Mouse (Mus musculus): ENCODE measurements around the gene Ehd2. TPM values are rescaled to one million over a fixed set of nuclear protein-coding genes. Genes with fewer than 3 reads are reported as not detected.
"Not testable (repeated sequence)": the region's sequence is repeated elsewhere in the genome, so short reads cannot be mapped to it uniquely, and the experiment has no call there.

Gene Ehd2
- polyA plus RNA-seq, 1 experiment from 2014 or later: 48.1 TPM

GRCm38 (mm10) chr7:15921796-15922195, 45.6 kb downstream of the Ehd2 start:
- H3K4me1 ChIP-seq (ENCODE audit: control insufficient read depth, insufficient read depth, low read length): peaks cover 16% of the 10 kb centered on the region
- H3K9me3 ChIP-seq (ENCODE audit: control insufficient read depth, low read length): no peaks in the 10 kb centered on the region
- ATAC-seq: peak; percentile 51
- H3K4me2 ChIP-seq (ENCODE audit: low read depth, low read length): peak overlapping the region; percentile 82
- peak overlapping the region; percentile 81 for H3K9ac ChIP-seq (ENCODE audit: low read depth, low read length)
- peak overlapping the region; percentile 81 for H3K27ac ChIP-seq (ENCODE audit: low read length)
- WGBS: under 1% methylated on average over 10 of the region's 10 CpGs
- H3K27me3 ChIP-seq (replicated peaks; ENCODE audit: control insufficient read depth, insufficient read depth, low read length): no peaks in the 10 kb centered on the region
- H3K4me3 ChIP-seq (ENCODE audit: low read length): peak overlapping the region; percentile 81
- peaks cover 18% of the 10 kb centered on the region for H3K36me3 ChIP-seq (ENCODE audit: control insufficient read depth, insufficient read depth, low read length)

- Histone ChIP-seq H3K9me3 (ENCODE audit: control insufficient read depth, low read length) (no peaks in the 10 kb centered on the region), H3K36me3 (ENCODE audit: control insufficient read depth, insufficient read depth, low read length) (peaks cover 22% of the 10 kb centered on the region), H3K27me3 (replicated peaks; ENCODE audit: control insufficient read depth, insufficient read depth, low read length) (no peaks in the 10 kb centered on the region), H3K9ac (ENCODE audit: low read depth, low read length) (peak overlapping the region; percentile 81), H3K4me2 (ENCODE audit: low read depth, low read length) (peak overlapping the region; percentile 82), H3K4me1 (ENCODE audit: control insufficient read depth, insufficient read depth, low read length) (peaks cover 16% of the 10 kb centered on the region), H3K27ac (ENCODE audit: low read length) (no peak overlapping the region), H3K4me3 (ENCODE audit: low read length) (peak overlapping the region; percentile 81)
- no peak for ATAC-seq
- 83% methylated on average over 6 of the region's 6 CpGs for WGBS
These were observed 46.6 kb downstream of the Ehd2 start for GRCm38 (mm10) chr7:15920645-15921190.

GRCm38 (mm10) chr7:15919947-15920346, 47.4 kb downstream of the Ehd2 start:
- WGBS: 91% methylated on average over 9 of the region's 9 CpGs
- Histone ChIP-seq H3K4me2 (ENCODE audit: low read depth, low read length) (no peak overlapping the region), H3K4me3 (ENCODE audit: low read length) (no peak overlapping the region)

GRCm38 (mm10) chr7:15918371-15918770, 49.0 kb downstream of the Ehd2 start:
- Histone ChIP-seq H3K9me3 (ENCODE audit: control insufficient read depth, low read length) (no peaks in the 10 kb centered on the region), H3K36me3 (ENCODE audit: control insufficient read depth, insufficient read depth, low read length) (peaks cover 22% of the 10 kb centered on the region), H3K4me2 (ENCODE audit: low read depth, low read length) (no peak overlapping the region), H3K27ac (ENCODE audit: low read length) (no peak overlapping the region), H3K4me1 (ENCODE audit: control insufficient read depth, insufficient read depth, low read length) (peaks cover 16% of the 10 kb centered on the region), H3K9ac (ENCODE audit: low read depth, low read length) (no peak overlapping the region), H3K27me3 (replicated peaks; ENCODE audit: control insufficient read depth, insufficient read depth, low read length) (no peaks in the 10 kb centered on the region), H3K4me3 (ENCODE audit: low read length) (no peak overlapping the region)
- ATAC-seq: no peak

More at GRCm38 (mm10) chr7:15919947-15920346, 47.4 kb downstream of the Ehd2 start:
- Histone ChIP-seq H3K4me1 (ENCODE audit: control insufficient read depth, insufficient read depth, low read length) (peaks cover 16% of the 10 kb centered on the region), H3K27ac (ENCODE audit: low read length) (no peak overlapping the region), H3K27me3 (replicated peaks; ENCODE audit: control insufficient read depth, insufficient read depth, low read length) (no peaks in the 10 kb centered on the region), H3K9ac (ENCODE audit: low read depth, low read length) (no peak overlapping the region), H3K36me3 (ENCODE audit: control insufficient read depth, insufficient read depth, low read length) (peaks cover 22% of the 10 kb centered on the region), H3K9me3 (ENCODE audit: control insufficient read depth, low read length) (no peaks in the 10 kb centered on the region)
- ATAC-seq: no peak

- Histone ChIP-seq H3K27me3 (replicated peaks; ENCODE audit: control insufficient read depth, insufficient read depth, low read length) (no peaks in the 10 kb centered on the region), H3K9ac (ENCODE audit: low read depth, low read length) (no peak overlapping the region), H3K4me2 (ENCODE audit: low read depth, low read length) (no peak overlapping the region), H3K4me1 (ENCODE audit: control insufficient read depth, insufficient read depth, low read length) (peaks cover 11% of the 10 kb centered on the region), H3K36me3 (ENCODE audit: control insufficient read depth, insufficient read depth, low read length) (peaks cover 22% of the 10 kb centered on the region), H3K4me3 (ENCODE audit: low read length) (no peak overlapping the region), H3K27ac (ENCODE audit: low read length) (no peak overlapping the region), H3K9me3 (ENCODE audit: control insufficient read depth, low read length) (no peaks in the 10 kb centered on the region)
- ATAC-seq: no peak
- 76% methylated on average over 4 of the region's 4 CpGs for WGBS
These were observed 50.4 kb downstream of the Ehd2 start for GRCm38 (mm10) chr7:15916996-15917395.

- no peak overlapping the region for H3K4me3 ChIP-seq (ENCODE audit: low read length)
- no peak overlapping the region for H3K27ac ChIP-seq (ENCODE audit: low read length)
- no peak overlapping the region for H3K9ac ChIP-seq (ENCODE audit: low read depth, low read length)
- no peaks in the 10 kb centered on the region for H3K9me3 ChIP-seq (ENCODE audit: control insufficient read depth, low read length)
- ATAC-seq: no peak
- H3K4me1 ChIP-seq (ENCODE audit: control insufficient read depth, insufficient read depth, low read length): peaks cover 9% of the 10 kb centered on the region
- peaks cover 22% of the 10 kb centered on the region for H3K36me3 ChIP-seq (ENCODE audit: control insufficient read depth, insufficient read depth, low read length)
- H3K4me2 ChIP-seq (ENCODE audit: low read depth, low read length): no peak overlapping the region
- 73% methylated on average over 3 of the region's 3 CpGs for WGBS
- H3K27me3 ChIP-seq (replicated peaks; ENCODE audit: control insufficient read depth, insufficient read depth, low read length): no peaks in the 10 kb centered on the region
These were observed 51.1 kb downstream of the Ehd2 start for GRCm38 (mm10) chr7:15916134-15916723.

- not testable (repeated sequence) for H3K9me3 ChIP-seq (ENCODE audit: control insufficient read depth, low read length); H3K27me3 ChIP-seq (replicated peaks; ENCODE audit: control insufficient read depth, insufficient read depth, low read length); H3K4me2 ChIP-seq (ENCODE audit: low read depth, low read length); H3K4me3 ChIP-seq (ENCODE audit: low read length); H3K4me1 ChIP-seq (ENCODE audit: control insufficient read depth, insufficient read depth, low read length); H3K9ac ChIP-seq (ENCODE audit: low read depth, low read length); H3K27ac ChIP-seq (ENCODE audit: low read length); ATAC-seq
- H3K36me3 ChIP-seq (ENCODE audit: control insufficient read depth, insufficient read depth, low read length): peaks cover 22% of the 10 kb centered on the region
- 83% methylated on average over 4 of the region's 4 CpGs for WGBS
These were observed 51.7 kb downstream of the Ehd2 start for GRCm38 (mm10) chr7:15915695-15916094.

GRCm38 (mm10) chr7:15914751-15915150, 52.6 kb downstream of the Ehd2 start:
- peaks cover 17% of the 10 kb centered on the region for H3K36me3 ChIP-seq (ENCODE audit: control insufficient read depth, insufficient read depth, low read length)
- no peaks in the 10 kb centered on the region for H3K27me3 ChIP-seq (replicated peaks; ENCODE audit: control insufficient read depth, insufficient read depth, low read length)
- WGBS: 88% methylated on average over 2 of the region's 2 CpGs
- no peak overlapping the region for H3K27ac ChIP-seq (ENCODE audit: low read length)
- H3K9ac ChIP-seq (ENCODE audit: low read depth, low read length): no peak overlapping the region
- H3K9me3 ChIP-seq (ENCODE audit: control insufficient read depth, low read length): no peaks in the 10 kb centered on the region
- no peak overlapping the region for H3K4me3 ChIP-seq (ENCODE audit: low read length)
- no peak overlapping the region for H3K4me2 ChIP-seq (ENCODE audit: low read depth, low read length)
- ATAC-seq: no peak
- no peaks in the 10 kb centered on the region for H3K4me1 ChIP-seq (ENCODE audit: control insufficient read depth, insufficient read depth, low read length)

- no peak for ATAC-seq
- 48% methylated on average over 2 of the region's 2 CpGs for WGBS
These were observed 53.1 kb downstream of the Ehd2 start for GRCm38 (mm10) chr7:15914252-15914651.

More at GRCm38 (mm10) chr7:15914252-15914651, 53.1 kb downstream of the Ehd2 start:
- Histone ChIP-seq H3K27me3 (replicated peaks; ENCODE audit: control insufficient read depth, insufficient read depth, low read length) (no peaks in the 10 kb centered on the region), H3K36me3 (ENCODE audit: control insufficient read depth, insufficient read depth, low read length) (peaks cover 12% of the 10 kb centered on the region; the same call in 1 of the 2 replicates), H3K9ac (ENCODE audit: low read depth, low read length) (no peak overlapping the region), H3K9me3 (ENCODE audit: control insufficient read depth, low read length) (no peaks in the 10 kb centered on the region), H3K4me3 (ENCODE audit: low read length) (no peak overlapping the region), H3K4me2 (ENCODE audit: low read depth, low read length) (no peak overlapping the region), H3K4me1 (ENCODE audit: control insufficient read depth, insufficient read depth, low read length) (no peaks in the 10 kb centered on the region), H3K27ac (ENCODE audit: low read length) (no peak overlapping the region)
